Mouse (Mus musculus): Measurements from ENCODE around the gene Ntrk2.

The Ntrk2 gene

GRCm38 (mm10) chr13:58843826-58844225, 37.5 kb downstream of the Ntrk2 start:
- no peak for DNase-seq

- DNase-seq: no peak
Observed at GRCm38 (mm10) chr13:58848578-58848977, 42.2 kb downstream of the Ntrk2 start.

- DNase-seq: no peak
Observed at GRCm38 (mm10) chr13:58853685-58854084, 47.3 kb downstream of the Ntrk2 start.

- no peak for DNase-seq
Observed at GRCm38 (mm10) chr13:58866239-58866638, 59.9 kb downstream of the Ntrk2 start.

GRCm38 (mm10) chr13:58866776-58867435, 60.5 kb downstream of the Ntrk2 start:
- DNase-seq: no peak

GRCm38 (mm10) chr13:58882468-58882867, 76.1 kb downstream of the Ntrk2 start:
- no peak for DNase-seq

GRCm38 (mm10) chr13:58882916-58883315, 76.5 kb downstream of the Ntrk2 start:
- no peak for DNase-seq

- DNase-seq: no peak
Observed at GRCm38 (mm10) chr13:58886108-58886507, 79.7 kb downstream of the Ntrk2 start.

- no peak for DNase-seq
Observed at GRCm38 (mm10) chr13:58896254-58896910, 90.0 kb downstream of the Ntrk2 start.

GRCm38 (mm10) chr13:58899337-58899736, 93.0 kb downstream of the Ntrk2 start:
- no peak for DNase-seq

- DNase-seq: no peak
Observed at GRCm38 (mm10) chr13:58902313-58902712, 95.9 kb downstream of the Ntrk2 start.

GRCm38 (mm10) chr13:58904742-58905735, 98.7 kb downstream of the Ntrk2 start:
- DNase-seq: no peak

GRCm38 (mm10) chr13:58911936-58912335, 105.6 kb downstream of the Ntrk2 start:
- no peak for DNase-seq

- DNase-seq: no peak
Observed at GRCm38 (mm10) chr13:58912559-58912958, 106.2 kb downstream of the Ntrk2 start.

- DNase-seq: no peak
Observed at GRCm38 (mm10) chr13:58914061-58914814, 107.9 kb downstream of the Ntrk2 start.

- no peak for DNase-seq
Observed at GRCm38 (mm10) chr13:58916348-58916747, 110.0 kb downstream of the Ntrk2 start.

- DNase-seq: no peak
Observed at GRCm38 (mm10) chr13:58920241-58920640, 113.9 kb downstream of the Ntrk2 start.

GRCm38 (mm10) chr13:58921255-58921654, 114.9 kb downstream of the Ntrk2 start:
- no peak for DNase-seq

- DNase-seq: no peak
Observed at GRCm38 (mm10) chr13:58921705-58922104, 115.3 kb downstream of the Ntrk2 start.

GRCm38 (mm10) chr13:58922174-58922573, 115.8 kb downstream of the Ntrk2 start:
- DNase-seq: no peak

- DNase-seq: no peak
Observed at GRCm38 (mm10) chr13:58923496-58923895, 117.1 kb downstream of the Ntrk2 start.

- no peak for DNase-seq
Observed at GRCm38 (mm10) chr13:58924486-58924885, 118.1 kb downstream of the Ntrk2 start.

GRCm38 (mm10) chr13:58927186-58927585, 120.8 kb downstream of the Ntrk2 start:
- no peak for DNase-seq
